Mouse (Mus musculus): ENCODE measurements around the gene Zfp944. TPM values are rescaled to one million over a fixed set of nuclear protein-coding genes. Genes with fewer than 3 reads are reported as not detected.
"Not testable (repeated sequence)": the region's sequence is repeated elsewhere in the genome, so short reads cannot be mapped to it uniquely, and the experiment has no call there.

Zfp944 gene
- 10 to 100 TPM; 10.1 to 10.7 TPM for total RNA-seq (2021)
- long read RNA-seq, transcript Zfp944-201 (6 exons, 2,784 nt): major isoform, 6 of 16 reads
- long read RNA-seq, partial matches to known transcripts: 3 of 16 reads
- long read RNA-seq, other reads (novel, unspliced or antisense): 7 of 16 reads

GRCm38 (mm10) chr17:22361101-22361781, at the start of gene Zfp944, which contains the start of gene Zfp758:
Zfp944 (minus strand) TSS chr17:22361400.
Zfp758 (plus strand) TSS chr17:22361453.
- DNase-seq (ENCODE audit: low spot score in 2 of 2): peak; percentile 51 to 55

GRCm38 (mm10) chr17:22410756-22411155, 49.6 kb upstream of the Zfp944 start:
- peak in 1 of 2 experiments; percentile 14 for DNase-seq (ENCODE audit: low spot score in 2 of 2)

- no peak for DNase-seq (ENCODE audit: low spot score in 2 of 2)
Observed at GRCm38 (mm10) chr17:22363895-22364294, 2.7 kb upstream of the Zfp944 start.

GRCm38 (mm10) chr17:22360572-22360971, 628 bp downstream of the Zfp944 start:
- no peak for DNase-seq (ENCODE audit: low spot score in 2 of 2)

- DNase-seq (ENCODE audit: low spot score in 2 of 2): peak; percentile 31 to 33
Observed at GRCm38 (mm10) chr17:22352794-22353193, 8.4 kb downstream of the Zfp944 start.

DNA sequence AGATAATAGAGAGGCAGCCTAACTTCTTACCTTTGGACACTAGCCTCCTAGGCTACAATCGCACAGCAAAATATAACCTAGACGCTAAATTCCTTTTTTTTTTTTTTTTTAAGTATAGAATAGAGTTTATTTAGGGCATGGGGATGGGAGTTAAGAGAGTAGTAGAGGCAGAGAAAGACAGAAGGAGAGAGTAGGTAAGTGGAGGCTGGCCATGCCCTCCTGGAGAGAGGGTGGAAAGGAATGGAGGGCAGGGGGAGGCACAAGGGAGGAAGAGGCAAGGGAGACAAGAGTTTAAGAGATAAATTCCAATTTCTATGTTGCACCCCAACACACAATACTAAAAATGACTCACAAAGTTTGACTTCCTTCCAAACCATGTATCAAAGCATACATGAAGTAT, 46.0 kb downstream of the Zfp944 start:
- not testable (repeated sequence) for DNase-seq (ENCODE audit: low spot score in 2 of 2)

GRCm38 (mm10) chr17:22314730-22315226, 46.4 kb downstream of the Zfp944 start, which contains the start of gene CT030661.1:
CT030661.1 (minus strand) TSS chr17:22314837.
- peak; percentile 86 to 89 for DNase-seq (ENCODE audit: low spot score in 2 of 2)

DNA sequence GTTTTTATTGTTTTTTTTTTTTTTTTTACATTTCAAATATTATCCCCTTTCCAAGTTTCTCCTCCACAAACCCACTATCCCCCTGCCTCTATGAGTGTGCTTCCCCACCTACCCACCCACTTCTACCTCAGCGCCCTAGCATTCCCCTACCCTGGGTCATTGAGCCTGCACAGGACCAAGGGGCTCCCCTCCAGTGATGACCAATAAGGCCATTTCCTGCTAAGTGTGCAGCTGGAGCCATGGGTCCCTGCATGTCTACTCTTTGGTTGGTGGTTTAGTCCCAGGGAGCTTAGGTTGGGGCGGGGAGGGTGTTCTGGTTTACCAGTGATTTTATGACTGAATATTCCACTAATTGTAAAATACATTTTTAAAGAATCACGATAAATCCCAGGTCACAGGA, 47.0 kb downstream of the Zfp944 start:
- DNase-seq (ENCODE audit: low spot score in 2 of 2): peak in 1 of 2 experiments; percentile 10

Other genes with a start within 250 kb of the Zfp944 start
- gene Zfp947, start 195.2 kb downstream of the Zfp944 start, total RNA-seq (2021): under 1 TPM; 0.53 to 0.60 TPM
- gene Zfp994, start 135.8 kb downstream of the Zfp944 start, total RNA-seq (2021): 1 to 10 TPM; 5.0 to 5.6 TPM
- 10 to 100 TPM; 10.6 to 11.1 TPM for gene CT030661.1, start 46.6 kb downstream of the Zfp944 start, total RNA-seq (2021)
- gene Zfp758, start 53 bp upstream of the Zfp944 start, total RNA-seq (2021): 10 to 100 TPM; 10.4 to 11.3 TPM
- 10 to 100 TPM; 12.2 to 13.3 TPM for gene Zfp946, start 62.8 kb upstream of the Zfp944 start, total RNA-seq (2021)
- gene Vmn2r111, start 212.1 kb upstream of the Zfp944 start, total RNA-seq (2021): not detected
- gene Vmn2r112, start 239.6 kb upstream of the Zfp944 start, total RNA-seq (2021): not detected